Mouse (Mus musculus) CH12.LX (cell line): ENCODE results near the gene Bfsp2. TPM values are rescaled to one million over a fixed set of nuclear protein-coding genes. Genes with fewer than 3 reads are reported as not detected.

Experiments used
- DNase-seq: peaks from one replicate; pipeline ENCODE4 v3.0.0-alpha.2; 2013; ENCODE audit errors: extremely low read depth
- H3K27ac ChIP-seq: 2 replicates; pipeline ENCODE4 v1.5.1; 2012; ENCODE audit warnings: low read depth, mild to moderate bottlenecking, control low read depth, moderate library complexity; ENCODE audit not compliant: insufficient read depth
- H3K27me3 ChIP-seq: replicated peaks from 2 replicates; pipeline ENCODE3; 2012; ENCODE audit warnings: inconsistent platforms
- H3K36me3 ChIP-seq, 2 experiments: replicated peaks in 1 of 2; 2 replicates each; pipeline versions ENCODE3 to v1.6.1; 2012; ENCODE audit warnings: inconsistent platforms in 1 of 2, low read length in 1 of 2, mild to moderate bottlenecking in 1 of 2, mixed read lengths in 1 of 2, moderate library complexity in 1 of 2; ENCODE audit not compliant: control insufficient read depth in 1 of 2, insufficient read depth in 1 of 2
- H3K4me1 ChIP-seq, 2 experiments: 2 replicates each; pipeline ENCODE4 v1.6.1; 2012; ENCODE audit warnings: inconsistent platforms in 1 of 2, moderate library complexity in 1 of 2; ENCODE audit not compliant: insufficient read depth in 2 of 2, control insufficient read depth in 1 of 2
- H3K4me2 ChIP-seq: 2 replicates; pipeline ENCODE4 v1.6.1; 2012; ENCODE audit warnings: low read depth, mild to moderate bottlenecking, control low read depth; ENCODE audit not compliant: poor library complexity, insufficient read depth, severe bottlenecking
- H3K4me3 ChIP-seq, 3 experiments: fragments of 150-350 bp in 1 of 3; sonication (generic) in 1 of 3; replicated peaks in 1 of 3; 2 replicates each; pipeline versions ENCODE3 to v1.5.1; 2011 to 2012; ENCODE audit warnings: low read depth in 2 of 3, low read length in 2 of 3, mild to moderate bottlenecking in 2 of 3, moderate library complexity in 2 of 3, control low read depth in 1 of 3, improper control_type of control experiment in 1 of 3, inconsistent platforms in 1 of 3, mixed read lengths in 1 of 3; ENCODE audit not compliant: poor library complexity in 1 of 3
- H3K79me2 ChIP-seq: replicated peaks from 2 replicates; pipeline ENCODE4 v1.6.1; 2012; ENCODE audit warnings: mild to moderate bottlenecking, moderate library complexity; ENCODE audit not compliant: control insufficient read depth, poor library complexity, insufficient read depth, severe bottlenecking; ENCODE audit errors: extremely low read depth
- H3K9ac ChIP-seq: 2 replicates; pipeline ENCODE4 v1.6.1; 2012; ENCODE audit warnings: low read depth, mild to moderate bottlenecking, control low read depth, moderate library complexity; ENCODE audit not compliant: insufficient read depth
- H3K9me3 ChIP-seq: replicated peaks from 2 replicates; pipeline ENCODE3; 2012; ENCODE audit warnings: low read length, inconsistent platforms, mixed read lengths
- BHLHE40 ChIP-seq: IDR thresholded peaks from 2 replicates; pipeline ENCODE4 v1.6.1; 2011; ENCODE audit warnings: mild to moderate bottlenecking, low read depth, low read length, improper control_type of control experiment
- CHD2 ChIP-seq: IDR thresholded peaks from 2 replicates; pipeline ENCODE4 v1.6.1; 2011; ENCODE audit warnings: low read length, improper control_type of control experiment
- EP300 ChIP-seq: IDR thresholded peaks from 2 replicates; pipeline ENCODE4 v1.6.1; 2011; ENCODE audit warnings: low read length, improper control_type of control experiment
- ETS1 ChIP-seq: conservative IDR thresholded peaks from 2 replicates; pipeline ENCODE4 v1.6.1; 2012; ENCODE audit warnings: low read depth, mild to moderate bottlenecking, inconsistent platforms, low read length, improper control_type of control experiment, moderate library complexity
- HCFC1 ChIP-seq: IDR thresholded peaks from 2 replicates; pipeline ENCODE4 v1.6.1; 2012; ENCODE audit warnings: low read depth, mild to moderate bottlenecking, inconsistent platforms, low read length, improper control_type of control experiment
- IRF4 ChIP-seq: IDR thresholded peaks from 2 replicates; pipeline ENCODE4 v1.6.1; 2014; ENCODE audit warnings: low read depth, mild to moderate bottlenecking, inconsistent platforms, low read length, improper control_type of control experiment
- JUN ChIP-seq: IDR thresholded peaks from 2 replicates; pipeline ENCODE4 v1.6.1; 2011; ENCODE audit warnings: low read depth, mild to moderate bottlenecking, low read length, improper control_type of control experiment, moderate library complexity; ENCODE audit not compliant: insufficient read depth
- JUND ChIP-seq: conservative IDR thresholded peaks from 2 replicates; pipeline ENCODE4 v1.6.1; 2011; ENCODE audit warnings: low read depth, low read length, improper control_type of control experiment
- MAX ChIP-seq: IDR thresholded peaks from 2 replicates; pipeline ENCODE4 v1.6.1; 2011; ENCODE audit warnings: low read length, improper control_type of control experiment
- MEF2A ChIP-seq: IDR thresholded peaks from 2 replicates; pipeline ENCODE4 v1.6.1; 2014; ENCODE audit warnings: low read depth, mild to moderate bottlenecking, inconsistent platforms, low read length, improper control_type of control experiment, borderline replicate concordance
- MYC ChIP-seq: IDR thresholded peaks from 2 replicates; pipeline ENCODE4 v1.6.1; 2011; ENCODE audit warnings: low read depth, mild to moderate bottlenecking, improper control_type of control experiment, low read length
- POLR2AphosphoS2 ChIP-seq: IDR thresholded peaks from 2 replicates; pipeline ENCODE4 v1.6.1; 2011; ENCODE audit warnings: low read depth, low read length, improper control_type of control experiment
- RCOR1 ChIP-seq: conservative IDR thresholded peaks from 2 replicates; pipeline ENCODE4 v1.6.1; 2012; ENCODE audit warnings: low read depth, mild to moderate bottlenecking, inconsistent platforms, low read length, improper control_type of control experiment
- TBP ChIP-seq: conservative IDR thresholded peaks from 2 replicates; pipeline ENCODE4 v1.6.1; 2011; ENCODE audit warnings: low read depth, low read length, improper control_type of control experiment
- TCF12 ChIP-seq: IDR thresholded peaks from 2 replicates; pipeline ENCODE4 v1.6.1; 2014; ENCODE audit warnings: low read depth, mild to moderate bottlenecking, inconsistent platforms, low read length, improper control_type of control experiment
- ZC3H11A ChIP-seq: IDR thresholded peaks from 2 replicates; pipeline ENCODE4 v1.6.1; 2012; ENCODE audit warnings: low read depth, mild to moderate bottlenecking, inconsistent platforms, low read length, improper control_type of control experiment
- dilution Hi-C: fragments of 300-500 bp; cut with MboI; formaldehyde crosslinking; loops from 2 replicates; pipeline ENCODE4 v1.14.3; 2020; ENCODE audit warnings: low sequenced_read_pairs; ENCODE audit not compliant: extremely low pct_unique_long_range_greater_than_20kb, extremely low pct_ligation_motif_present
- in situ Hi-C: fragments of 300-500 bp; cut with MboI; formaldehyde crosslinking; loops from 3 replicates; pipeline ENCODE4 v1.14.3; 2019; ENCODE audit warnings: low sequenced_read_pairs, low pct_ligation_motif_present, low pct_unique_long_range_greater_than_20kb, mixed read lengths
- polyA plus RNA-seq: library from polyadenylated mRNA; unstranded; fragments of >175 nt; gene quantifications from 2 replicates; pipeline ENCODE4 v1.2.1, GENCODE M21; 2012; ENCODE audit warnings: low read depth; ENCODE audit not compliant: insufficient read length
- total RNA-seq, 2 experiments: library from RNA; depleted of rRNA; stranded (reverse); fragments of 300-350 nt in 1 of 2; fragments of >200 nt in 1 of 2; gene quantifications; 2 replicates each; pipeline ENCODE4 v1.2.3; 2012 to 2014

Gene Bfsp2
- total and polyA plus RNA-seq, 3 experiments = 0.64 to 4.8 (median 3.4) TPM

GRCm38 (mm10) chr9:103384141-103384796 is 96.0 kb downstream of the Bfsp2 start:
- no peaks in the 10 kb centered on the region for H3K27me3 ChIP-seq
- H3K9me3 ChIP-seq = no peaks in the 10 kb centered on the region
- DNase-seq = no peak
- peaks cover 12 to 22% of the 10 kb centered on the region in 2 experiments for H3K4me1 ChIP-seq
- no peak overlapping the region for H3K9ac ChIP-seq
- H3K79me2 ChIP-seq = no peaks in the 10 kb centered on the region
- H3K4me2 ChIP-seq = no peak overlapping the region
- no peaks in the 10 kb centered on the region for H3K36me3 ChIP-seq
- no peak overlapping the region for H3K27ac ChIP-seq
- H3K4me3 ChIP-seq = no peak overlapping the region
- dilution Hi-C loops (no loop called here), in situ Hi-C loops (no loop called here)
- TF ChIP-seq TCF12 (0 out of 2 replicates have a peak, but pooled peaks have one; percentile 38), MAX (no peak)

- Histone ChIP-seq H3K36me3 (no peaks in the 10 kb centered on the region), H3K9ac (no peak overlapping the region), H3K4me3 (no peak overlapping the region), H3K27ac (no peak overlapping the region), H3K4me2 (peak overlapping the region; percentile 40; the same call in 1 of the 2 replicates), H3K4me1 (peaks cover 12 to 22% of the 10 kb centered on the region in 2 experiments), H3K9me3 (no peaks in the 10 kb centered on the region), H3K79me2 (no peaks in the 10 kb centered on the region), H3K27me3 (no peaks in the 10 kb centered on the region)
- in situ Hi-C loops (no loop called here), dilution Hi-C loops (no loop called here)
- peak; percentile 21 for DNase-seq
- peak; percentile 58; the same call in 1 of the 2 replicates for TF ChIP-seq TCF12
- TF ChIP-seq JUND = peak; percentile 85
- peak; percentile 47; the same call in 1 of the 2 replicates for TF ChIP-seq TBP
- peak; percentile 65 for TF ChIP-seq JUN
- 0 out of 2 replicates have a peak, but pooled peaks have one; percentile 19 for TF ChIP-seq MYC
- peak; percentile 72; the same call in 1 of the 2 replicates for TF ChIP-seq MEF2A
- TF ChIP-seq HCFC1 = no peak
- TF ChIP-seq ETS1 = peak; percentile 59; the same call in 1 of the 2 replicates
- peak; percentile 88 for TF ChIP-seq IRF4
- TF ChIP-seq BHLHE40 = peak; percentile 72
- TF ChIP-seq CHD2 = 0 out of 2 replicates have a peak, but pooled peaks have one; percentile 38
- TF ChIP-seq RCOR1 = 0 out of 2 replicates have a peak, but pooled peaks have one; percentile 33
- TF ChIP-seq POLR2AphosphoS2 = no peak
- peak; percentile 75 for TF ChIP-seq EP300
- no peak for TF ChIP-seq ZC3H11A
These were observed 96.6 kb downstream of the Bfsp2 start for GRCm38 (mm10) chr9:103383576-103383975.
